Mouse (Mus musculus) adrenal gland (tissue): ENCODE results near the gene Cdc42se2.

Experiments used
- intact Hi-C: fragments of 180-260 bp; cut with DNase I; formaldehyde crosslinking; loops from one replicate; pipeline ENCODE4 v1.15.1; 2025

Cdc42se2 gene

DNA sequence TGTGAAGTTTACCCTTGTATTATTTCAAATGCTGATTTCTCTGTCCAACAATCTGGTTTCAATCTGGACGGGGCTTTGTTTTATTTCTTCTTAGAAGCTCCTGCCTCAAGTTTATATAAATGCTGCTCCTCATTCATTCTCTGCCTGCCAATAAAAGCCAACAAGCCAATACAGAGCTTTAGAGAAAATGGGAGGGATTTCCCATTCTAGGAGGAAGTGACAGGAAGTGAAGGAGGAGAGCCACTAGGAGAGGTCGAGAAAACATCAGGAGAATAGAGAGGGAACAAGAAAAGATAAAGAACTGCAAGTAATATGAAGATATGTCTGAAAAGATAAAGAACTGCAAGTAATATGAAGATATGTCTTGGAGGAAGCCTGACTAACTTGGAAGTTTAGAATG lies 74.6 kb downstream of the Cdc42se2 start:
- intact Hi-C loops = no loop called here

DNA sequence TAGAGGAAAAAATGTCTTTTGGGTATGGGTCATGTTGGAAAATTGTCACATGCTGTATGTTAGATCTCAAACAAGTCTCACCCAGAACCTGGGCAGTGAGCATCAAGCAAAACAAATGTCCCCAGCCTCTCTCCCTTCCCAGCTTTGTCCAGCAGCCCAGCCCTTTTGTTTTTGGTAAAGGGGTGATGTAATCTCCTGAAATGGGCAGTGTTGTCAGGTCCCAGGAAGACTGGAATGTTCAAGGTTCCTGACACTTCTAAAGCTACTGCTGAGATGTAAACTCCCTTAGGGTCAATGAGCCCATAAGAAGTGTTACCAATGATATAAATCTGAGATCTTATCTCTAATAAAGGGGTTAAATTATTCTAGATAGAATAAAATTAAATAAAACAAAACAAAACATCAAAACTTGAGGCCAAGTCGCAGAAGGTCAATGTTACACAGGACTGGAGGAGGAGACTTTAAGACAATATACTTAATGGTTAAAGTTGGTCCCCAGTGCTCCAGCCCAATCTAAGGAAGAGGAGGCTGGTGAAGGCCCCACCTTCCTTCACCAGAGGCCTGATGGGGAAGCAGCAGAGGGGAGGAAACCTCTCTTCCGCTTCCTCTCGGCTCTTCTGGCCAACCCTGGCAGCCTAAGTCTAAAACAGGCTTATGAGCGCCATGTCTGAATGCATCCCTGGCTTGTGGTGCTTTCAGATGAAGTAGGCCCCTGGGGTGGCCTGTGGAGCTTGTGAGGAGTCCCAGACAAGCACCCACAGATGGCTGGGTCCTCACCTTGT lies 76.8 kb downstream of the Cdc42se2 start:
- intact Hi-C loops = no loop called here

- intact Hi-C loops = no loop called here
These were observed 77.8 kb downstream of the Cdc42se2 start for GRCm38 (mm10) chr11:54709645-54710044.

GRCm38 (mm10) chr11:54708153-54708552 lies 79.3 kb downstream of the Cdc42se2 start:
- intact Hi-C loops = no loop called here

DNA sequence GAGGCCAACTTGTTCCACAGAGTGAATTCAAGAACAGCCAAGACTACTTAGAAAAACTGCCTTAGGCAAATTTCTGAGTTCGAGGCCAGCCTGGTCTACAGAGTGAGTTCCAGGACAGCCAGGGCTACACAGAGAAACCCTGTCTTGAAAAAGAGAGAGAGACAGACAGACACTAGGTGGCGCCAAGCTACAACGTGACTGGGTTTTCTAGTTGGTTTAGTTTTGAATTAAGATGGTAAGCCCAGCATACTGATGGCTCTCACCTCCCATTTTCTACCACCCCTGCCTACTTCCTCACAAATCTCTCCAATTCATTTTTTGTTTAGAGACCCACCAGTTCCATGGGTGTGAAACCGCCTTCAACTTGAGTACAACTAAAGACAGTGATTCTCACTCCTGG lies 84.2 kb downstream of the Cdc42se2 start:
- intact Hi-C loops = loop anchor here (1.0 to 5.0 kb wide), 2 partner anchors 84 to 160 kb away; partner anchors contain the start of gene Cdc42se2

DNA sequence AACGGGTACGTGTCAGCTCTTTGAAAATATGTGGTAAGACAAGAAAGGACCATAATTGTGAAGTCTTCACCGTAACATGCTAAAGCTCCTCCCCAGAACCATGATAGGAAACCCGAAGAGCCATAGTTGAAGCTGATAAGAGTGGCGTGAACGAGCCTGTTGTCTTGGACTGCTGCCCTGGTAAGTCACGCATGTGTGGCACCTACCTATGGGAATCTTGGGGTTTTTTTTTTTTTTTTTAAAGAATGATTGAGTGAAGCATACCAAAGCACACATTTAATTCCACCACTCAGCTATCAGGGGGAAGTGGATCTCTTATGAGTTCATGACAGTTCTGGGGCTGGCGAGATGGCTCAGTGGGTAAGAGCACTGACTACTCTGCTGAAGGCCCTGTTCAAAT lies 85.6 kb downstream of the Cdc42se2 start:
- intact Hi-C loops = loop anchor here (5.0 kb wide), 1 partner anchor 85 kb away; the partner anchor contains the start of gene Cdc42se2

GRCm38 (mm10) chr11:54699972-54700371 lies 87.5 kb downstream of the Cdc42se2 start:
- intact Hi-C loops = loop anchor here (5.0 kb wide), 1 partner anchor 87 kb away; the partner anchor contains the start of gene Cdc42se2

GRCm38 (mm10) chr11:54698636-54699035 lies 88.8 kb downstream of the Cdc42se2 start:
- intact Hi-C loops = no loop called here

- intact Hi-C loops = no loop called here
These were observed 89.9 kb downstream of the Cdc42se2 start for GRCm38 (mm10) chr11:54697611-54698010.

DNA sequence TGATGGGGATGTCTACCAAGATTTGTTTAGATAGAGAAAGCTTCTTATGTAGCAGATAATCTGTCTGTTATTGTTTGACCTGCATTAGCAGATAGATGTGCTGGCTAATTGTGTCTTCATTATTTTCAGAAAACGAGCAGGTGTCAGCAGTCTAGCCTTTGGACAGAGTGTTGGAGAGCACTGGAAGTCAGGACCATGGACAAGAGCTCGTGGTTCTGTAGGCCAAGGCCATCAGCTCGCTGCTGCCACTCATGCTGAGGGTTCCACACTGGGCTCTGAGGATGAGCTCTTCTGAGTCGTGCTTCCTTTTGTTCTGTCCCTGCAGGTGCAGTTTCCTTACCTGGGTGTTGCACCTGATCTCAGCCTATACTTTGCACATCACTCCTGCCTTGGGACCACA lies 91.5 kb downstream of the Cdc42se2 start:
- intact Hi-C loops = no loop called here

DNA sequence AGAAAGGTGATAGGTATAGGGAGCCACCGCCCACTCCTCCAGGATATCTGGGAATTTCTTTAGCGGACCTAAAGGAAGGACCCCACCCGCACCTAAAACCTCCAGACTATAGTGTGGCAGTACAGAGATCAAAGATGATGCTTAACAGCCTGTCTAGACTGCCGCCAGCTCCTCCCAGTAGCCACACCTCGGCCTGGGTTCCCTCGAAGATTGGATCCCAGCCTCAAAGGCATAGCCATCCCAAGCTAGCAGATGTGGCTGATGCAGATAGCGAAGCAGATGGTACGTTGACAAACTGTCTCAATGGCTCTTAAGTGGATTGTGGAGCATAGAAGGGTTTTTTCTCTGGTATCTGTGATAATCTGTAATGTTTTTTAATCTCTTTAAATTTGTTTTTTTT lies 93.2 kb downstream of the Cdc42se2 start:
- intact Hi-C loops = no loop called here

DNA sequence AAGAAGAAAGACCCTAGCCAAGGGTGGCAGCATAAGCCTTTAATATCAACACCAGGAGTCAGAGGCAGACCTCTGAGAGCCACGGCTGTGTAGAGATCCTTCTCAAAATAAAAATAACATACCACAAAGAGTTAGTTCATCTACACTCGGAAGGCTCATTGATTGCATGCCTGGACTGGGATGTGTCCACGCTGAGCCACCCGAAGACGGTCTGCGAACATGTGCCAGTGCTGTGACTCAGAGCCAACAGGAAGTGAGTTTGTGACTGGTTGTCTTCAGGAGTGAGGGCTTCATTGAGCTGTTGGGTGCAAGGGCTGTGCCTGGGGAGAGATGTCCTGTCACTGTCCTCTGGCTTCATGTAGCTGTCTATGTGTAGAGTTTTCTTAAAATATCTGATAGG lies 93.8 kb downstream of the Cdc42se2 start:
- intact Hi-C loops = no loop called here

DNA sequence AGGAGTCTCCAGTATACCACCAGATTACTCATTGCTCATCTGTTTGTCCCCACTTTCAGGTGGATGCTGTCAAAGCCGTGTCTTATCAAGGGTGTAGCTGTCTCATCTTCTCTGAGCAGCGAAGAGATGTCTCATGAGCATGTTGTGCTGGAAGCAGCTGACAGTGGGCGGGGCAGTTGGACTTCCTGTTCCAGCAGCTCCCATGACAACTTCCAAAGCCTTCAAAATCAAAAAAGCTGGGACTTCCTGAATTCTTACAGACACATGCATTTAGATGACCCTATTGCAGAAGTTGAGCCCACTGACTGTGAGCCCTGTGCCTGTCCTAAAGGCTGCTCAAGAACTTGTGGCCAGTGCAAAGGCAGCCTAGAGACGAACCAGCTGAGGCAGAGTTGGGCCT lies 96.3 kb downstream of the Cdc42se2 start:
- intact Hi-C loops = no loop called here

DNA sequence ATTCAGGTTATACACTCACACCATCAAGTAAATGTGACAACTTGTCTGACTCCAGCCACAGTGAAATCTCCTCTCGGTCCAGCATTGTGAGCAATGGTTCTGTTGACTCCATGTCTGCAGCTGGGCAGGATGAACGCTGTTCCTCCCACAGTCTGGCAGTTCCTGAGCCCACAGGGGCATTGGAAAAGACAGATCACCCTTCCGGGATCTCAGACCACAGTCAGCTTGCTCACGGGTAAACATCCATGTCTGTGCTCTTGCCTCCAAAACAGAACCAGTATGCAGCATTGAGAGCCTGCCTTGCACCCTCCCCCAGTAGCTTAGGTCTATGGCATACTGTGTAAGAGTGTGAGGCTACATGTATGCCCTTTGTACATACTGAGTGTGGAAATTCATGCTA lies 97.3 kb downstream of the Cdc42se2 start:
- intact Hi-C loops = no loop called here

DNA sequence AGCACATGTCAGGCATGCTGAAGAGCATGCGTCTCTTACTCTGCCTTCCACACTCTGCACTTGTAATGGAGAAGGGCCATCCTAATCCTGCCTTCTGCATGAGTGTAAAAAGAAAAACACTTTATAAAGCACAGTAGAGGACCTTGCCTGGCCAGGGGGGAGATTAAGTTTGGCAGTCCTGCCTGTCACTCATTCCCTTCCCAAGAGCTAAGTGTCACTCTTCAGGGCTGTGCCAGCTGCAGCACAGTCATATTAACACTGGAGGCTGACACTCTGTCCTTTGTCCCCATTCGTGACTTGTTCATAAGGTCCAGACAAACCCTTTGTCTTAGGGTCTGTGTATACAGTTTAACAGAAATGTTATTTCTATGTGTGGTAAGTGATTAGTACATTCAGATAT lies 102.6 kb downstream of the Cdc42se2 start:
- intact Hi-C loops = no loop called here

GRCm38 (mm10) chr11:54679141-54679540 lies 108.3 kb downstream of the Cdc42se2 start:
- intact Hi-C loops = no loop called here

GRCm38 (mm10) chr11:54675792-54676489 lies 111.5 kb downstream of the Cdc42se2 start:
- intact Hi-C loops = no loop called here

GRCm38 (mm10) chr11:54673575-54674298 lies 113.7 kb downstream of the Cdc42se2 start:
- intact Hi-C loops = no loop called here
